8 mouse cellular contexts compared by ENCODE assay signal in the genomic region with DNA sequence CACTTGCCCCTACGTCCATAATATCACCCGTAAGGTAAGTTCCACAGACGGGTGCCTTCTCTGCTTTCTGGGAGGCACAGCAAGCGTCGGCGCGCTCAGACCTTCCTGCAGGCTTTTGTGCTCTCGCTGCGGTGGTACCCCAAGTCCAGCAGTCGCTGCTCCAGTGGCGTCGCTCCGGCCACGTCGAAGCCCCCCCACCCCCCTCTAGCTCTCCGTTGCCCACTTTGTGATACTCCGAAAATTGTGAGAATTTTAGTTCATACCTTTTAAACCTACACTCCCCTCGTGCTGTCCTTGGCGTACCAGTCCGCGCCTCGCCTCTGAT. TPM values are rescaled to one million over a fixed set of nuclear protein-coding genes. Genes with fewer than 3 reads are reported as not detected.
DNase-seq lines count a peak whose midpoint lies in the region; ATAC-seq and TF ChIP-seq lines count a peak whose summit lies in the region.

No protein-coding gene starts in this region.

- peak overlapping the region; percentile 76 for H3K4me2 ChIP-seq in heart, embryonic 15.5 days
- H3K4me2 ChIP-seq in forebrain, postnatal 0 days (ENCODE audit: low read depth): peak overlapping the region; percentile 77

- H3K27ac ChIP-seq in heart, embryonic 15.5 days: peak overlapping the region; percentile 75
- H3K27ac ChIP-seq in forebrain, postnatal 0 days (ENCODE audit: low read depth, low read length): peak overlapping the region; percentile 87

- H3K36me3 ChIP-seq in heart, embryonic 15.5 days: peaks cover 14% of the 10 kb centered on the region
- peaks cover 38% of the 10 kb centered on the region for H3K36me3 ChIP-seq in G1E (replicated peaks)
- peaks cover 8% of the 10 kb centered on the region for H3K36me3 ChIP-seq in forebrain, postnatal 0 days (ENCODE audit: insufficient read depth)

- no peak for DNase-seq in heart, postnatal 36 days
- DNase-seq in G1E (ENCODE audit: low spot score): no peak
- DNase-seq in forebrain, postnatal 0 days: no peak
- DNase-seq in c-Kit-positive CD71-positive TER-119-positive erythroid progenitor cells, embryonic 14.5 days (ENCODE audit: low spot score): no peak
- no peak for DNase-seq in left cerebral cortex, postnatal 25 days (ENCODE audit: low spot score in 2 of 2)
- no peak for DNase-seq in right cerebral cortex, adult 18-20 months

- H3K27me3 ChIP-seq in heart, embryonic 15.5 days: no peaks in the 10 kb centered on the region
- no peaks in the 10 kb centered on the region for H3K27me3 ChIP-seq in G1E (ENCODE audit: insufficient read depth, low read length)
- no peaks in the 10 kb centered on the region for H3K27me3 ChIP-seq in forebrain, postnatal 0 days (ENCODE audit: insufficient read depth, low read length)

- intact Hi-C loops in heart, postnatal 36 days (cut with DNase I): loop anchor here (2.0 to 10.0 kb wide), 2 partner anchors 26 to 220 kb away; no protein-coding TSS in a partner anchor
- intact Hi-C loops in left cerebral cortex, postnatal 25 days (cut with DNase I): no loop called here

- TF ChIP-seq CTCF in G1E (IDR thresholded peaks at IDR 0.05; ENCODE audit: low read depth, low read length): no peak
- no peak for TF ChIP-seq CTCF in forebrain, postnatal 0 days (IDR thresholded peaks at IDR 0.05; ENCODE audit: low read depth)

- peaks cover 14% of the 10 kb centered on the region for H3K4me1 ChIP-seq in heart, embryonic 15.5 days (replicated peaks)
- peaks cover 19% of the 10 kb centered on the region for H3K4me1 ChIP-seq in G1E (ENCODE audit: insufficient read depth, low read depth, low read length)
- peaks cover 15% of the 10 kb centered on the region for H3K4me1 ChIP-seq in forebrain, postnatal 0 days (ENCODE audit: insufficient read depth)

- ATAC-seq in heart, embryonic 15.5 days (replicated peaks; ENCODE audit: insufficient number of reproducible peaks, insufficient read depth, low FRiP score, low read depth): peak; percentile 21
- no peak for ATAC-seq in G1E (ENCODE audit: extremely low read depth, insufficient number of reproducible peaks, low FRiP score, poor library complexity, severe bottlenecking)
- peak; percentile 23 for ATAC-seq in forebrain, postnatal 0 days
- 0 out of 2 replicates have a peak, but pooled peaks have one; percentile 0 for ATAC-seq in megakaryocyte progenitor cell, adult 5-6 weeks (replicated peaks; ENCODE audit: poor library complexity)

- H3K9me3 ChIP-seq in heart, embryonic 15.5 days (replicated peaks): no peaks in the 10 kb centered on the region
- no peaks in the 10 kb centered on the region for H3K9me3 ChIP-seq in G1E (replicated peaks)
- no peaks in the 10 kb centered on the region for H3K9me3 ChIP-seq in forebrain, postnatal 0 days (ENCODE audit: low read length)

- H3K9ac ChIP-seq in heart, embryonic 15.5 days: peak overlapping the region; percentile 71
- H3K9ac ChIP-seq in forebrain, postnatal 0 days: peak overlapping the region; percentile 67

- H3K4me3 ChIP-seq in heart, embryonic 15.5 days: peak overlapping the region; percentile 87
- H3K4me3 ChIP-seq in G1E (ENCODE audit: low read depth, low read length): peak overlapping the region; percentile 80
- peak overlapping the region; percentile 69 for H3K4me3 ChIP-seq in forebrain, postnatal 0 days (ENCODE audit: low read depth, low read length)

- WGBS in heart, embryonic 15.5 days: under 1% methylated on average over 22 of the region's 22 CpGs
- under 1% methylated on average over 22 of the region's 22 CpGs for WGBS in forebrain, postnatal 0 days

RNA-seq across cellular contexts. Expression of a gene that starts 0.4 kb away (rescaled TPM):
- polyA plus RNA-seq in heart, embryonic 15.5 days (2015; fragmentation: Nextera tagmentation; extraction: Ambion mirVana): 37.9 and 41.5 TPM in 2 replicates
- total RNA-seq in heart, postnatal 36 days (2021): 10 to 100 TPM in 1 of 2 experiments, 1 to 10 TPM in 1; 9.2 to 11.6 TPM
- 36.7 and 39.7 TPM in 2 replicates for total RNA-seq in G1E (2014; fragmentation: Nextera tagmentation)
- 46.6 and 50.3 TPM in 2 replicates for total RNA-seq in G1E (2017)
- 1.3 and 3.1 TPM in 2 replicates for polyA plus RNA-seq in G1E (2012)
- 66.5 and 69.2 TPM in 2 replicates for total RNA-seq in forebrain, postnatal 0 days (2014; rRNA removed)
- 80.1 and 86.1 TPM in 2 replicates for polyA plus RNA-seq in forebrain, postnatal 0 days (2015; fragmentation: Nextera tagmentation; extraction: Ambion mirVana)
- 34.7 and 38.3 TPM in 2 replicates for total RNA-seq in megakaryocyte progenitor cell, adult 5-6 weeks (2015)
- 30.3 and 31.9 TPM in 2 replicates for total RNA-seq in megakaryocyte progenitor cell, adult 5-6 weeks (2017)
- 10 to 100 TPM; 30.2 to 33.4 TPM for total RNA-seq in left cerebral cortex, postnatal 25 days (2021)

RNA-seq across cellular contexts. Expression of a gene that starts 26.8 kb away (rescaled TPM):
- polyA plus RNA-seq in heart, embryonic 15.5 days (2015; fragmentation: Nextera tagmentation; extraction: Ambion mirVana): 27.0 and 29.3 TPM in 2 replicates
- total RNA-seq in heart, postnatal 36 days (2021): 10 to 100 TPM; 64.6 to 69.4 TPM
- total RNA-seq in G1E (2014; fragmentation: Nextera tagmentation): 36.9 and 39.3 TPM in 2 replicates
- total RNA-seq in G1E (2017): 33.8 and 42.3 TPM in 2 replicates
- 13.1 and 17.4 TPM in 2 replicates for polyA plus RNA-seq in G1E (2012)
- 30.1 and 36.3 TPM in 2 replicates for total RNA-seq in forebrain, postnatal 0 days (2014; rRNA removed)
- polyA plus RNA-seq in forebrain, postnatal 0 days (2015; fragmentation: Nextera tagmentation; extraction: Ambion mirVana): 17.9 and 25.8 TPM in 2 replicates
- 14.1 and 14.6 TPM in 2 replicates for total RNA-seq in megakaryocyte progenitor cell, adult 5-6 weeks (2015)
- total RNA-seq in megakaryocyte progenitor cell, adult 5-6 weeks (2017): 15.5 and 22.2 TPM in 2 replicates
- total RNA-seq in left cerebral cortex, postnatal 25 days (2021): 10 to 100 TPM; 78.2 to 95.2 TPM
